Mouse (Mus musculus): Measurements from ENCODE around the gene Chrne.

The Chrne gene

DNA sequence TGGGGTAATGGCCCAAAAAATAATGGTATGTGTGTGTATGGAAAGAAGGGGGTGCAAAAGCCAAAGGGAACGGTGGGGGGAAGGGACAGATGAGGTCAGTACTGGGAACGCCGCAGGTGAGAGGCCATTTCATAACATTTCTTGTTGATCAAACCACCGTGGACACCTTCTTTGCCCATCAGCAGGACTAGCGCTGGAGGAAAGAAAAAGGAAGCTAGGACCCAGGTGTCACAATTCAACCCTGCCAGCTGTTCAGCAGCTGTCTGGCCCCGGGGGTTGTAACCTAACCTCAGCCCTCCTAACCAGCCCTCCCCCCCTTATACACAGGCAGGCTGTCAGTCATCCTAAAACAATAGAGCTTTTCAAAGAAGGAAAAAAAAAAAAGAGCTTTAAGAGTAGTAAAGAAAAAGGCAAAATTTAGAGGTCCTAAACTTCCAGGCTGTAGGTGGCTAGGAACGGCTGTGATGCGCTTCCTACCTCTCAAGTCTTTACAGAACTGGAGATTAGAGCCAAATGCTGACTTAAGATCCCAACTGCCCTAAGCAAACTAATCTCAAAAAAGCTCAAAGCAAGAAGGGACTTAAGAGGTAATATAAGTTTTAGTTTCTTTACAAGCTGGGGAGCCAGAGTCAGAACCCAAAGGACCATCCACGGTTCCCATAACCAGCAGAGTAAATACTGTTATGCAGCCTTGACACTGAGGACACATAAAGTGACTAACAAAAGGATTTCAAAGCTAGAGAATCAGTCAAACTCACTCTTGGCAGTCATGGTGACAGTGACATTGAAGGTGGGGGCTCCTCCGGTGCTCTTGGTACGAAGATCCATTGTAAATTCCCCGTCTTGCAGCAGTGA is 33.2 kb upstream of the Chrne start:
- DNase-seq (ENCODE audit: low spot score in 2 of 2) = peak in 1 of 2 experiments; percentile 38

DNA sequence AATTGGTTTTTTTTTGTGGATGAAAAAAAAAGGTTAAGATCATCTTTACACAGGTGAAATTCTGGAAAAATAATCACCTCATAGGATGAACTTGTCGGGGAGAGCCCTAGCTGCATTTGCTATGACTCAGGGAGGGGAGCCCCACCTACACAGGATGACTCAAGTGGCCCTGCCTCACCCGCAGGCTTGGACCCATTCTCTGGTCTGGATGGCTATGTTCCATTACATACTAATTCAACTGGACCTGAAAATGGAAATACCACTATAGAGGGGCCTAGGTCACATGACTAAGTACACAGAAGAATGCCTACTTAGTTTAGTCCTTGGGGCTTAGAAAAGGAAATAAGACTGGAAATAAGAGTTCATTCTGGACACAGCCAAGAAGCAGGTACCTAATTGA is 32.4 kb upstream of the Chrne start:
- peak in 1 of 2 experiments; percentile 25 for DNase-seq (ENCODE audit: low spot score in 2 of 2)

DNA sequence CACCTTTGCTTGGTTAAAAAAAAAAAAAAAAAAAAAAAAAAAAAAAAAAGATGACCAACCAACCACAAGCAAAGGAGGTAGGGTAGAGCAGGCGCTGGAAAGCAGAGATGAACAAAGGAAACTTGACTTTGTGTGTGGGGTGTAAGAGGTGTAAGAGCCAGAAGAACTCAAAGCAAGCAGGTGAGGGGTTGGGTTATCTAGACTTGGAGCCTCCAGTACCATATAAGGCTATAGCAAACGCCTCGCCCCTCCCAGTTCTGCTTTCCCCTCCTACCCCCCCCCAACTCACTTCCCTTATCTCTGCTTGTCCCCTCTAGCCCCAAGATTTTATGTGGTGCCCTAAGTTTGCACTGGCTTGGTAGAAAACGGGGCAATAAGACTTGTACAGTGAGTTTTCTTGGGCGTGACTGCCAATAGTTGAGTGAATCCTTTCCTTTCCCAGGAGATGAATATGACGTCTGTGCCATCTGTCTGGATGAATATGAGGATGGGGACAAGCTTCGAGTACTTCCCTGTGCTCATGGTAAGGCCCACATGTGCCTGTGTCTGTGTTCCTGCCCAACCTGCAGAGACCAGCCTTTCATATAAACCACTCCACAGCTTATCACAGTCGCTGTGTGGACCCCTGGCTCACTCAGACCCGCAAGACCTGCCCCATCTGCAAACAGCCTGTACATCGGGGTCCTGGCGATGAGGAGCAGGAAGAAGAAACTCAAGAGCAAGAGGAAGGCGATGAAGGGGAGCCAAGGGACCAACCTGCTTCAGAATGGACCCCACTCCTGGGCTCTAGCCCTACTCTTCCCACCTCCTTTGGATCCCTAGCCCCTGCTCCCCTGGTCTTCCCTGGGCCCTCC is 31.5 kb upstream of the Chrne start:
- peak in 1 of 2 experiments; percentile 29 for DNase-seq (ENCODE audit: low spot score in 2 of 2)

DNA sequence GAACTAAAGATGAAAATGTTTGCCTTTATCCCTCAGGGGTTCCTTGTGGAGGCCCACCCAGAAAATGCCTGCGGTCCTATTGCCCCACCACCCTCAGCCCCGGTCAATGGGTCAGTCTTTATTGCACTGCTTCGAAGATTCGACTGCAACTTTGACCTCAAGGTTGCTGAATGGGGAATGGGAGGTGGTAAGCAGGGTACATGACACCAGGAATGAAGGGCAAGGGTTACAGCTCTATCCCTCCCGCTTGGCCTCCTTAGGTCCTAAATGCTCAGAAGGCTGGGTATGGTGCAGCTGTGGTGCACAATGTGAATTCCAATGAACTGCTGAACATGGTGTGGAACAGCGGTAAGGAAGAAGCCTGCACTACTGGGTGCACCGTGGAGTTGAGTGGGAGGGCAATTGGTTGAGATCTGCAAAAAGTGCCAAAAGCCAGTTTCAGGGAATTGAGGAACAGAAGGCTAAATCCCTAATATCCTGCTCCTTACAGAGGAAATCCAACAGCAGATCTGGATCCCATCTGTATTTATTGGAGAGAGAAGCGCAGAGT is 30.2 kb upstream of the Chrne start:
- DNase-seq (ENCODE audit: low spot score in 2 of 2) = peak in 1 of 2 experiments; percentile 31

DNA sequence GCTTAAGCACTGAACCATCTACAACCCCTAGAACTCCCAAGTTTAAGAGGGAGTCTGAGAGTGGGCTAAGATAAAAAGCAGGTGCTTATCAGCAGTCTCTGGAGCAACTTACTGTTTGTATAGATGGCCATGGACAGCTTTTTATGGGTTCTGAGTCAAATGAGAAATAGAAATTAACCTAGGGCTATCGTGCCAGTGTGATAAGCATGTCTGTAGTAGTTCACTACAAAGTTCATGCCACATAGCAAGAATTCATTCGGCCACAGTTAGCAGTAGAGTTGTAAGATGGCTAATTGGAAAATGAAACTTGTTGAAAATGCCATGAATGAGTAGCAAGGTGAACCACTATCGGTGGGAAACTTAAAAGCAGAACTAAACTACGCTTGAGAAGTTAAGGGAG is 29.5 kb upstream of the Chrne start:
- DNase-seq (ENCODE audit: low spot score in 2 of 2) = no peak

DNA sequence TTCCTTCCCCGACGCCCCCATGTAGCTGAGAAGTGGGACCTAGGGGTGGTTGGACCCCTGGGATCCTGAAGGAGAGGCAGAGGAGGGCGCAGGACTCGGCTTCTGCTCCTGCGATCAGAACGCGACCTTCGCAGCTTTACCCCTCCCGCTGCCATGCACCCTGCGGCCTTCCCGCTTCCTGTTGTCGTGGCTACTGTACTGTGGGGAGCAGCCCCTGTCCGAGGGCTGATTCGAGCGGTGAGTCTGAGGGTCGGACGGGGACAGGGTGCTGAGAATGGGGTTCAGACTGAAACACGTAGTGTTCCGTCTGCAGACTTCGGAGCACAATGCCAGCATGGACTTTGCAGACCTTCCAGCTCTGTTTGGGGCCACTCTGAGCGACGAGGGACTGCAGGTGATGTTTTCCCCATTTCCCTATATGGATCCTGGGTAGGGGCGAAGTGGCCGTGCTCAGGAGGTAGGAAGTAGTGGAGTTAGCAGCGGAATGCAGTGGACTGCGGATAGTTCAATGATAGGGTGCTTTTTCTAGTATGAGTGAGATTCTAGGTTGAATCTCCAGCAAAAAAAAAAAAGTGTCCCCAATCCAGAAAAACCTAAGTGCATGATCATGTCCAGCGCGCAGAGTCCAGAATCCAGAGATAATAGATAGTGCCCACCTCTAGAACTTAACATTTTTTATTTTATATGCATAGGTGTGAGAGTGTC is 28.9 kb upstream of the Chrne start:
- DNase-seq (ENCODE audit: low spot score in 2 of 2) = peak in 1 of 2 experiments; percentile 52

DNA sequence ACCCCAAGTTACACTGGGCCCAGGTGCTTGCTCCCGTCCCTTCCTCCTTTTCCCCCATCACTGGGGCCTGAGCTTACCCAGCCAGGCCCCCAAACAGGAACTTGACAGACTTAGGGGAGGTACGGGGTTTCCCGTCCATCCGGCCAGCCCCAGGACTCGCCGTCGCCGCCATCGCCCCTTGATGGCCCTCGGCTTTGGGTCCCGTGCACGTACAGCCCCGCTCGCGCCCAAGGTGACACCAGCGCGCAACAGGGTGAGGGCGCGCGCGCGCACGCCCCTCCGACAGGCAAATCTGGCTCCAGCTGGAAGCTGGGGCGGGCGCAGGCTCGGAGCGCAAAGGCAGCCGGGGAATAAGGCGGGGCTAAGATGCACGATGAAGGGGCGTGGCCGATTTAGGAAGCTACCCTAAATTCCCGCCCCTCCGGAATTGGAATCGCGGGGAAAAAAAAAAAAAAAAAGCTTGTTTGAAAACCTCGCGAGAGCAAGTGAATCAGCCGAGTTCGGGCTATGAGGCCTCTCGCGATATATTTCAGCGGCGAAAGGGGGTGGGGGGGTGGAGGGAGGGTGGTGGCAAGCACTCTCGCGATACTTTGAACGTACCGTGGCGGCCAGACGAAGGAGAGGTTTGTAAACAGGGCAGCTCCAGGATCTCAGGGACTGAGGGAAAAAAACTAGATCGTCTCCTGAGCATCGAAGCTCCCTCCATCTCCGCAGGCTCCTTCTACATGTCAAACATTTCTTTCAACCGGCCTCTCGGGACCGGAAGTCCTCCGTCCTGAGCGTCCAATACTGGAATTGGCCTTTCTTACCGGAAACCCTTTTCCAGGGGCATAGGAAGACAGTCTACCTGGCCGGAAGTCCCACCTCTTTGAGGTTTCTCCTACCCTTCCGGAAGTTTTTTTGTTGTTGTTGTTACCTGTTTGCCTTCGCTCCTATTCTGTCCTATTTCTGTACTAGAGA is 28.0 kb upstream of the Chrne start, which contains the start of the genes Rnf167 and Slc25a11:
Rnf167 (plus strand) TSS at position 545 of the 960 bp plus-strand sequence.
Slc25a11 (minus strand) TSS at position 789 of the 960 bp plus-strand sequence.
- DNase-seq (ENCODE audit: low spot score in 2 of 2) = peak; percentile 98

DNA sequence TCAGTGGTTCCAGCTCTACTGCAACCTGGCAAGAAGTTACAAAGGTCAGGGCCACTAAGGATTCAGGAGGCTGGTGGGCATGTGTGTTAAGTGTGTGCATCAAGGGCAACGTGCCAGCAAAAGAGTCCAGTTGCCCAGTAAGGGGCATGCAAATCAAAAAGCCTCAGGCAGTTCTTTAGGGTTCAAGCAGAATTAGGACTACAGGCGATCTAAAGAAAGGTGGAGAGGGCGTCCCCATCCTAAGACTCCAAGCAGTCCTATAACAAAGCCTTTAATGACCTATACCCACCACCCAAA is 27.2 kb upstream of the Chrne start:
- DNase-seq (ENCODE audit: low spot score in 2 of 2) = peak in 1 of 2 experiments; percentile 60

DNA sequence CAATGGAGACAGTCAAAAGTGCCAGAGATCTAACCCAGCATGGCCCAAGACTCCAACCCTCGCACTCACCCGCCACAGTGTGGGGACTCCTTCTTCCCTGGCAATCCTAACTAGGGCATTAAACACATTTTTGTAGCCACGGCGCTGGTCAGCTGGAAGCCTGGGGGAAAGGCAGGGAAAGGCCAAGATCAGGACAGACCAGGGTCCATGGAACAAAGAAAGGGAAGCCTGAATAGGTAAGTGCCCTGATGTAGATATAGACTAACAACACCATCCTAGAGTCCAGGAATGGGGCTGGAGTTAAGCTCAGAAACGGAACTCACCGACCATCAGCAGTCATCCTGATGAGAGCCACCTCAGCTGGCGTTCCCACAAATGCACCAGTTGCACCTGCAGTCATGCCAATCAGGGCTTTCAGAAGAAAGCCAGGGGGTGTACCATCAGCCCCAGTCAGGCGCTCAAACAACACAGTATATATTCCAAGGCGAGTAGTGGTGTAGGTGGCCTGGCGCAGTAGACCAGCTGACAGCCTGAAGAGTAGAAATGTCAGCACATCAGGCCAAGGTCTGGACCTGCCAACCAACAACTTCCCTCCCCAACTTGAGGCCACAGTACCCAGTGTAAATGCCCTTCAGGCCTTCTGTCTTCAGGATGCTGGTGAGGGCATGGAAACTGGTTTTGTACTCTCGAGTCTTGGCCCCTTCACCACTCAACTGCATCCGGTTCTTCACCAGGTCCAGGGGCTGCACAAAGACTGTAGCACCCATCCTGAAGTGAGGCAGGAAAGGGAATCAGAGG is 26.6 kb upstream of the Chrne start:
- DNase-seq (ENCODE audit: low spot score in 2 of 2) = peak in 1 of 2 experiments; percentile 33

DNA sequence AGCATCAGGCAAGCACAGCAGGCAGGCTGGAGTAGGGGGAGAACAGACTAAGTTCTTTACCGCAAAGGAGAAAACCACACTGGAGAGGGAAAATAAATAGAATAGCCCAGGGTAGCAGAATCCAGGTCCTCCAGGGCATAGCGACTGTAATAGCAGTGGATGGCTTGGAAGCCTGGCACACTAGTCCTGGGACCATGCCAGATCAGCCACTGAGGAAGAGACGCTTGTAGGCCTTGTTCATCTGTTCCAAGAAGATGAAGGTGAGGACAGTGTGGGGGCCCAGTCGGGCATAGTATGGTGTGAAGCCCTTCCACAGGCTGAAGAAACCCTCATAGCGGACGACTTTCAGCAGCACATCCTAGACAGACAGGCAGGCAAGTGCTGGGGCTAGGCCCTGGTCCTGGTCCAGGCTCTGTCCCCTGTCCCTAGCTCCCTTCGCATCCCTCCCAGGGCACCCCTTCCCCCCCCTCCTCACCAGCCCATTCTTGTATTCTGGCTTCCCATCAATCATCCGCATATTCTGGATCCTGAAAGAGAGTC is 25.6 kb upstream of the Chrne start:
- DNase-seq (ENCODE audit: low spot score in 2 of 2) = no peak

DNA sequence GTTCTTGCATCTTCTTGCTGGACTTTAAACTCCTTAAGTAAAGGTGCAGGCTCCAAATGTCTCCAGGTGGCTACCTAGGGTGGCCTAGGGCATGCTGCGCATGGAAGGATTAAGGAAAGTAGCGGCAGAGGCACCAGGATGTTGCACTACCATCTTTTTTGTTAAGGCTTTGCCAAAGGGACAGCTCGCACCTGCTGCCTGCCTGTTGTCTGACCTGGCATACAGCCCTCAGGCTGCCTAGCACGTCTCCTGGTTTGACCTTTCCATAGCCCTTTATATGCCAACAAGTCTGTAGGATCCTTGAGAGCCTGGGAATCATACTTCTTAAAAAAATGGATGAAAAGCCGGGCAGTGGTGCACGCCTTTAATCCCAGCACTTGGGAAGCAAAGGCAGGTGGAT is 24.0 kb upstream of the Chrne start:
- DNase-seq (ENCODE audit: low spot score in 2 of 2) = no peak

DNA sequence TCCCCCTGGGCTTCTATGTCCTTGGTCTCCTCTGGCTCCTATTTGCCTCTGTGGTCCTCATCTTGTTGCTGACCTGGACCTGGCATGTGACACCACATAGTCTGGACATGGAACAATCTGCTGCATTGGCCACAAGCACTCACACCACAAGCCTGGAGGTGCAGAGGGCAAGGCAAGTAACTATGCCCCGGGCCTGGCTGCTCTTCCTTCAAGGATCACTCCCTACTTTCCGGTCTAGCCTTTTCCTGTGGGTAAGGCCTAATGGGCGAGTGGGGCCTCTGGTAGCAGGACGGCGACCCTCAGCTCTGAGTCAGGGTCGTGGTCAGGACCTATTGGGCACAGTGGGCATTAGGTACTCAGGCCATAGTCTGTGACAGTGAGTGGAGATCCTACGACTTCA is 22.2 kb upstream of the Chrne start:
- DNase-seq (ENCODE audit: low spot score in 2 of 2) = no peak

DNA sequence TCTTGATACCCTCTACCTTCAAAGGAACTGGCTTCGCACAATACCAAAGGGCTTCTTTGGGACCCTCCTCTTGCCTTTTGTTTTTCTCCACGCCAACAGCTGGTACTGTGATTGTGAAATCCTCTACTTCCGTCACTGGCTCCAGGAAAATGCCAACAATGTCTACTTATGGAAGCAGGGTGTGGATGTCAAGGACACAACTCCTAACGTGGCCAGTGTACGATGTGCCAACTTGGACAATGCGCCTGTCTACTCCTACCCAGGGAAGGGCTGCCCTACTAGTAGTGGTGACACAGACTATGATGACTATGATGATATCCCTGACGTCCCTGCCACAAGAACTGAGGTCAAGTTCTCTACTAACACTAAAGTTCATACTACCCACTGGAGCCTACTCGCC is 21.0 kb upstream of the Chrne start:
- DNase-seq (ENCODE audit: low spot score in 2 of 2) = no peak

DNA sequence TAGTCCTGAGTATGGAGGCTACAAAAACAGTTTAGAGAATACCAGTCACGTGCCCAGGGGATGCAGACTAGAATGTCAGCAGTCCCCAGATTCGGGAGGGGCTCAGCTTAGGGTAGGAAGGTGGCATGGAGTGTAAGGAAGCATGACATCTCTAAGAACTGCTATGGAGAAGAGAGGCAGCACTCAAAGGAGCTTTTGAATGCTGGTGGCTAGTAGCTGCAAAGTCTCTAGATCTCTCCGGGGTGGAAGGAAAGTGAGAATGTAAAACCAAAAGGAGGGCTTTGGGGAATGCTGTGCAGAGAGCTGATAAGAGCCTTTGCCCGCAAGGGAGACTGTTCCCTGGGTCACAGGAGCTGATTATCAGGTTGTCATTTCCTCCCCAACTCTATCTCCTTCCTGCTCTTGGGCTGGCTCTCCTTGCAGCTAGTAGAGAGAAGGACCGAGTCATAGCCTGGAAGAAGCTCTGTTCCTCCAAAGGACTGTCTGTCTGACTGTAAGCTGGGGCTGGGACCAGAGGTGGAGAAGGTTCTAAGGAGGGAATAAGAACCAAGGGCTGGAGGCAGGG is 19.8 kb upstream of the Chrne start, which contains the start of gene Gp1ba:
Gp1ba (plus strand) TSS at position 409 of the 565 bp plus-strand sequence.
- DNase-seq (ENCODE audit: low spot score in 2 of 2) = no peak

DNA sequence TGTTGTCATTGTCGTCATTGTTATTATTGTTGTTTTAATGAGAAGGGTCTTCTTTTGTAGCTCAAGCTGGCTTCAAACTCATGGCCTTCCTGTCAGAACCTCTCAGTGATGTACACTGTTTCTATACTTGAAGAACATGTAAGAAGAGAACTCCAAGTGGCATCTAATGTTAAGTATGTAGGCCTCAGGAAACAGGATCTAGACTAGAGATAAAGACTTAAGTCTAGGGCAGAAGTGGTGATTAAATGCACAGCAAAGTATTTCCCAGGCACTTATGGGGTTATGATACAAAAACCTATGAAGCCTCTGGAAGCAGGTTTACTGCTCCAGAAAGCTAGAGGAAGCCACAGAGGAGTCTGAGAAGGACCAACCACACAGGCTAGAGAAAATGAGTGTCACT is 19.3 kb upstream of the Chrne start:
- DNase-seq (ENCODE audit: low spot score in 2 of 2) = no peak

DNA sequence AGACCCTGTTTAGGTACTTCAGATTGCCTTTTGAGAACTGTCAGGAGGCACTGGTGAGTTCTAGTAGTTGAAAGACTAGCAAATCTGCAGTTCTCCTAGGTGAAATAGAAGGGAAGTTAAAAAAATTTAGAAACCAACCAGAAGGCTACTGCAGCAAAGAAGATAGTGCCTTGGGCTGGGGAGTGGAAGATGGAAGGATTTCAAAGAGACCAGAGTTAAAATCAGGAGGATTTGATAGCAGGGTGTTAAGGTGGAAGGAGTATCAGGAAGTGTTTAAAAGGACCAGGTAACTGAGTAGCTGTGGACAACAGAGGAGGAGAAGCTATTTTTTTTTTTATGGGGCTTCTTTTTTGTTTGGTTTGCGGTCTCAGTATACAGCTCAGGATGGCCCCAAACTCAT is 18.7 kb upstream of the Chrne start:
- DNase-seq (ENCODE audit: low spot score in 2 of 2) = no peak

DNA sequence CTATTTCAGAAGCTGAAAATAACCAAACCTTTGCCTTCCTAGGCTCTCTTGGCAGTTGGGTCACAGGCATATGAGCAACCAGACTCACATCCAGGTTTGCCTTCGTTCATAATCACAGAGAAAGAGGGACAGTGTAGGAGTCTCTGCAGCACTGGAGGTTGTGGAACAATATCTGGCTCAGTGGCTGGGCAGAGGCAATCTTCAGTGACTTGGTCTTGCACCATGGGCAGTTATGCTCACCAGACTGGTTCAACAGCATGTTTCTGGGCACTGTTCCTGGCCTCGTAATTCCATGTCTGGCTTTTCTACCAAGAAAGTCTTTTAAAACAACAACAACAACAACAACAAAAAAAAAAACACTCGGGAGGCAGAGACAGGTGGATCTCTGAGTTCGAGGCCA is 16.6 kb upstream of the Chrne start:
- DNase-seq (ENCODE audit: low spot score in 2 of 2) = no peak

DNA sequence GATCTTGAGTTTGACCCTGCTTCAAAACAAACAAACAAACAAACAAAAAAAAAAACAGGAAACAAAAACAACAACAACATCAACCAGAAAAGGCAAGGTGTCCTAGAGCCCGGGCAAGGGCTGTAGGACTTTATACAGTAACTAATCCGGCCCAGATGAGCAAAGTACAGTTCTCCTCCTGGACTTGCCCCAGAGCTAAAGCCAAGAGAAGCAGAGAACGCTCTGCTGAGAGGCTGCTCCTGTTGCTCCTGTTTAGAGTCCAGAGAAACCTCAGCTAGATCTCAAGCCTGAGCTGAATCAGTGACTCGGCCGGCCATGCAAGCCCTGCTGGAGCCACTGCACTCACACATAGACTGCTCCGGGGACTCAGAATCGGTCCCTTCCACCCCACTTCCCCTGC is 11.1 kb upstream of the Chrne start:
- no peak for DNase-seq (ENCODE audit: low spot score in 2 of 2)

DNA sequence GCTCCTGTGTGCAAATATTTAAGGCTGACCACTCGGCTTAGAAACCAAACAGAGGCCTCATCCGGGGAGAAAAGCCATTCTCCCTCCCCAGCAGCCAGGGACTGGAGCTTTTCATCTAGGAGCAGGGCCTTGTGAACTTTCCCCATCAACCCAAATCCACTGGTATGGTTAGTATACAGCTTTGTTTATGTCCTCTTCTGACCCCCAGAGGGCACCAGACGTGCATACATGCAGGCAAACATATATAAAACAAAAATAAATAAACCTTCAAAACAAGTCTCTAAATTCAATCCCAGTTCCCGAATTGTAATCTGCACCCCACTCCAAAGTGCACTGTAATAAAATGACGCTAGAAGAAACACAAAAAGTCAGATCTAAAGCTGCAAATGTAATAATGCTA is 10.5 kb upstream of the Chrne start:
- no peak for DNase-seq (ENCODE audit: low spot score in 2 of 2)

Measured in right cerebral cortex, postnatal 10 days (tissue).